Mouse (Mus musculus) mature B cell (primary cell): ENCODE results near the gene Shc3.

Experiments used
- in situ Hi-C: fragments of 300-500 bp; cut with MboI; formaldehyde crosslinking; loops from 2 replicates; pipeline ENCODE4 v1.14.3; 2019

The Shc3 gene

DNA sequence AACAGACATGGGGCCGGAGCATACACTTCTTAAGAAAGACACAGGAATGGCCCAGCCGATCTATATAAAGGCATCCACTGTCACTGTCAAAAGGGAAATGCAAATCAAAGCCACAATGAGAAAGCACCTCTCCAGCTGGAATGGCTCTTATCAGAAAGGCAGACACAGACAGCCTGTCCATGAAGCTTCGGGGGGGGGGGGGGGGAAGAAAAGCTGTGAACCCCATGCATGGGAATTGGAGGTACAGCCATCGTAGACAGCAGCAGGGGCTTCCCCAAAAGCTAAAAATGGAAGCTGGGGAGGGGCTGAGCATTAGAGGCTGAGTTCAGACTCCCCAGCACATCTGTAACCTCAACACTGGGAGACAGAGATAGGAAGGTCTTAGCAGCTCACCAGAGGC is 181.3 kb downstream of the Shc3 start:
- in situ Hi-C loops, result no loop called here

DNA sequence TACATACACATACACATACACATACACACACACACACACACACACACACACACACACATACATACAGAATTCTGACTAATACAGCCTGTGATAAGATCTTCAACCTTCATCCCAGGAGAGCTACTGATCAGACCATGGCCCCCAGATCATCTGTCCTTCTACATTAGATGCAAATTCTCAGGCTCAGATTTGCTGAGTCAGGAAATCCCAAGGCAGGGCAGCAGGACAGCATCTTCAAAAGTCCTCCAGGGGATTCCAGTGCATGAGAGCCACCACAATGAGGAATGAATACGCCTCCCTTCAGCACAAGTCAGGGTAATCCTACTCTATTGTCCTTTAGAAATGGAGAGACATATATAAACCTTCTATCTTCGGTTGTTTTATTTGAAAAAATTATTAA is 184.3 kb downstream of the Shc3 start:
- in situ Hi-C loops, result no loop called here

GRCm38 (mm10) chr13:51381498-51381897 is 187.7 kb downstream of the Shc3 start:
- in situ Hi-C loops, result no loop called here
